In genomic region chr11:100688443-100688842, GRCm38 (mm10) we compare ENCODE assay signal across 46 mouse cellular contexts. TPM values are rescaled to one million over a fixed set of nuclear protein-coding genes. Genes with fewer than 3 reads are reported as not detected.
"Had no signal": no experiment of that assay in that cellular context is flagged by ENCODE, and none has a peak within 500 bp of the region (broad histone marks: within the 10 kb centered on the region; RNA-seq: fewer than 3 reads in every experiment).

No protein-coding gene starts in this region.

- H3K9me3 ChIP-seq: heart, embryonic 10.5 days; heart, embryonic 13.5 days; heart, embryonic 15.5 days; hindbrain, embryonic 10.5 days; hindbrain, embryonic 12.5 days; hindbrain, embryonic 13.5 days; hindbrain, embryonic 15.5 days; intestine, embryonic 15.5 days; kidney, embryonic 15.5 days had no signal

- H3K4me2 ChIP-seq: heart, embryonic 11.5 days; heart, embryonic 13.5 days; heart, embryonic 15.5 days; hindbrain, embryonic 12.5 days; hindbrain, embryonic 13.5 days; hindbrain, embryonic 14.5 days; hindbrain, embryonic 15.5 days; intestine, embryonic 15.5 days; kidney, embryonic 15.5 days had no signal

- ATAC-seq: hindbrain, embryonic 16.5 days; hindbrain, postnatal 0 days; inflammation-experienced regulatory T-cells, adult 6 months; intestine, embryonic 15.5 days; intestine, embryonic 16.5 days; intestine, postnatal 0 days had no signal

- H3K36me3 ChIP-seq: heart, embryonic 10.5 days; heart, embryonic 13.5 days; heart, embryonic 15.5 days; hindbrain, embryonic 10.5 days; hindbrain, embryonic 12.5 days; hindbrain, embryonic 13.5 days; hindbrain, embryonic 15.5 days; intestine, embryonic 15.5 days; kidney, embryonic 15.5 days had no signal

- DNase-seq: heart, postnatal 10 days; heart, postnatal 4 days; kidney, adult 11 months; kidney, adult 18-20 months; kidney, adult 2 months; kidney, adult 8-10 months; kidney, adult 9 months; kidney, postnatal 10 days; kidney, postnatal 14 days; kidney, postnatal 25 days; kidney, postnatal 36 days; kidney, postnatal 4 days; layer of hippocampus, adult 9-11 months; layer of hippocampus, postnatal 36 days had no signal

- H3K9ac ChIP-seq: heart, embryonic 13.5 days; heart, embryonic 15.5 days; hindbrain, embryonic 12.5 days; hindbrain, embryonic 13.5 days; hindbrain, embryonic 14.5 days; hindbrain, embryonic 15.5 days; intestine, embryonic 15.5 days; kidney, embryonic 15.5 days had no signal

- H3K27ac ChIP-seq: heart, embryonic 10.5 days; heart, embryonic 13.5 days; heart, embryonic 15.5 days; hindbrain, embryonic 10.5 days; hindbrain, embryonic 12.5 days; hindbrain, embryonic 13.5 days; hindbrain, embryonic 14.5 days; hindbrain, embryonic 15.5 days; hindbrain, postnatal 0 days; intestine, embryonic 15.5 days; kidney, embryonic 15.5 days; kidney, postnatal 0 days; layer of hippocampus, adult 2 months; left cerebral cortex, adult 2 months had no signal

- H3K4me3 ChIP-seq: heart, embryonic 10.5 days; heart, embryonic 13.5 days; heart, embryonic 15.5 days; hindbrain, embryonic 10.5 days; hindbrain, embryonic 12.5 days; hindbrain, embryonic 13.5 days; hindbrain, embryonic 15.5 days; intestine, embryonic 15.5 days; kidney, embryonic 15.5 days; layer of hippocampus, adult 2 months; left cerebral cortex, adult 2 months had no signal

RNA-seq across cellular contexts. Expression of gene Zfp385c, which starts 3.8 kb away (rescaled TPM):
- polyA plus RNA-seq: inflammation-experienced regulatory T-cells, adult 6 months had no signal

RNA-seq across cellular contexts. Expression of gene Hspb9, which starts 25.2 kb away (rescaled TPM):
- total RNA-seq: heart, postnatal 10 days; heart, postnatal 25 days; heart, postnatal 4 days; hematopoietic stem cell, adult 5-6 weeks; hindbrain, postnatal 0 days; layer of hippocampus, adult 18-20 months; layer of hippocampus, adult 2 months; layer of hippocampus, adult 8-10 months; layer of hippocampus, postnatal 10 days; layer of hippocampus, postnatal 14 days; layer of hippocampus, postnatal 25 days; layer of hippocampus, postnatal 36 days; left cerebral cortex, adult 18-20 months; left cerebral cortex, adult 2 months; left cerebral cortex, adult 8-10 months had no signal
- polyA plus RNA-seq: heart, embryonic 11.5 days; heart, embryonic 14.5 days; heart, embryonic 15.5 days; heart, postnatal 0 days; hindbrain, embryonic 13.5 days; hindbrain, embryonic 14.5 days; intestine, embryonic 16.5 days; kidney, embryonic 15.5 days; kidney, embryonic 16.5 days; large intestine, adult 2 months had no signal
